Mouse (Mus musculus): ENCODE results near the gene Coro6. TPM values are rescaled to one million over a fixed set of nuclear protein-coding genes. Genes with fewer than 3 reads are reported as not detected.

The Coro6 gene
- total and polyA plus RNA-seq, 3 experiments: 0.04 to 0.18 TPM; not detected in 1

DNA sequence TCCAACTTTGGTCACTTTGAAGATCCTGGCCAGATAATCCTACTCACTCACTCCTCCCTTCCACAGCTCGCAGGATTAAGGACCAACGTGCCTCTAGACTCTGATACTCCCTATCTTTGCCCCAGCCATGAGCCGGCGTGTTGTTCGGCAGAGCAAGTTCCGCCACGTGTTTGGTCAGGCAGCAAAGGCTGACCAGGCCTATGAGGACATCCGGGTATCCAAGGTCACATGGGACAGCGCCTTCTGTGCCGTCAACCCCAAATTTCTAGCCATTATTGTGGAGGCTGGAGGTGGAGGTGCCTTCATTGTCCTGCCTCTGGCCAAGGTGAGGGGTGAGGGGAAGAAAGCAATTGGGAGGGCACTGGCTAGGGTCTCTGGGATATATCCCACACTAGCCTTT lies 1.6 kb downstream of the Coro6 start:
- TF ChIP-seq MAX (IDR thresholded peaks at IDR 0.05; ENCODE audit: low read length): no peak
- TF ChIP-seq ZKSCAN1 (IDR thresholded peaks at IDR 0.05; ENCODE audit: low read depth, low read length): no peak
- TF ChIP-seq ZC3H11A (IDR thresholded peaks at IDR 0.05; ENCODE audit: low read depth, low read length): no peak
- TF ChIP-seq MXI1 (IDR thresholded peaks at IDR 0.05; ENCODE audit: low read depth, low read length): no peak
- no peak for TF ChIP-seq CHD2 (IDR thresholded peaks at IDR 0.05; ENCODE audit: low read length)
- no peak for TF ChIP-seq MYB (IDR thresholded peaks at IDR 0.05; ENCODE audit: low read depth, low read length)
- no peak for TF ChIP-seq NELFE (IDR thresholded peaks at IDR 0.05; ENCODE audit: low read depth, low read length)
- no peak for TF ChIP-seq POLR2AphosphoS2 (IDR thresholded peaks at IDR 0.05; ENCODE audit: low read length)
- no peak for TF ChIP-seq SIN3A (IDR thresholded peaks at IDR 0.05; ENCODE audit: low read length)
- no peak for TF ChIP-seq POLR2A (IDR thresholded peaks at IDR 0.05; ENCODE audit: control insufficient read depth in 1 of 2, insufficient read depth in 1 of 2, low read depth in 1 of 2, low read length in 2 of 2, poor library complexity in 1 of 2)
- no peak for TF ChIP-seq TAL1 (IDR thresholded peaks at IDR 0.05; ENCODE audit: low read length)
- TF ChIP-seq POLR2AphosphoS5 (IDR thresholded peaks at IDR 0.05; ENCODE audit: borderline replicate concordance, low read depth, low read length): no peak
- no peak for TF ChIP-seq BHLHE40 (IDR thresholded peaks at IDR 0.05; ENCODE audit: borderline replicate concordance, low read depth, low read length)
- no peak for TF ChIP-seq JUND (IDR thresholded peaks at IDR 0.05; ENCODE audit: low read depth, low read length)
- no peak for TF ChIP-seq USF1 (IDR thresholded peaks at IDR 0.05; ENCODE audit: low read depth, low read length)
- no peak for TF ChIP-seq TCF12 (IDR thresholded peaks at IDR 0.05; ENCODE audit: low read depth, low read length)
- no peak for TF ChIP-seq UBTF (IDR thresholded peaks at IDR 0.05; ENCODE audit: borderline replicate concordance, insufficient read depth, low read depth, low read length)
- Histone ChIP-seq H3K4me3 (ENCODE audit: control insufficient read depth in 1 of 2, insufficient read depth in 1 of 2, low read depth in 2 of 2, low read length in 2 of 2) (no peak overlapping the region), H3K9ac (ENCODE audit: control insufficient read depth, low read depth, low read length, poor library complexity, severe bottlenecking) (no peak overlapping the region), H3K4me1 (ENCODE audit: control insufficient read depth in 1 of 2, insufficient read depth in 2 of 2, low read length in 2 of 2) (0 out of 4 replicates have a peak, but pooled peaks cover 0 to 3% of the 10 kb centered on the region in 2 experiments), H3K79me2 (ENCODE audit: control insufficient read depth, insufficient read depth, low read length, poor library complexity) (no peaks in the 10 kb centered on the region), H3K27me3 (ENCODE audit: control insufficient read depth in 1 of 2, insufficient read depth in 2 of 2, low read length in 2 of 2) (no peaks in the 10 kb centered on the region), H3K27ac (ENCODE audit: control insufficient read depth, low read depth, low read length) (no peak overlapping the region), H3K9me3 (replicated peaks; ENCODE audit: insufficient read depth, low read length) (no peaks in the 10 kb centered on the region), H3K36me3 (ENCODE audit: control insufficient read depth in 1 of 2, insufficient read depth in 2 of 2, low read length in 2 of 2) (no peaks in the 10 kb centered on the region; a peak in 1 of 4 replicates)
- DNase-seq (ENCODE audit: low read depth, low spot score): no peak

DNA sequence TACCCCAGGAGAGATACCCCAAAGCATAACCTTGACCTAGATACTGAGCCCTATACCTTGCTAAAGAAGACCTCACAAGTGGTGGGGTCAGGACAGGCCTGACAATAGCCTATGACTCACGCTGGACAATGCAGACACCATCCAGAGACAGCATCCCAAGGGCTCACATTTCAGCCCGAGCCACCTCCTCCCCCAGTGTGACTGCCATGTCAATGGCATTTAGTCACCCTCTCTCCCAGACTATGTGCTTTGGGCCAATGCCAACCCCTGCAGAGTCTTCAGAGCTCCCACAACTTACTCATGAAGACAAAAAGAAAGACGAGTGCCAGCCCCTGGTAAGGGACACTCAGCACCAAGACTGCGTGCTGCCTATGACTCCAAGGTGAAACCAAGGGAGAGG lies 2.5 kb downstream of the Coro6 start:
- Histone ChIP-seq H3K4me3 (ENCODE audit: control insufficient read depth in 1 of 2, insufficient read depth in 1 of 2, low read depth in 2 of 2, low read length in 2 of 2) (no peak overlapping the region), H3K9me3 (replicated peaks; ENCODE audit: insufficient read depth, low read length) (no peaks in the 10 kb centered on the region), H3K4me1 (ENCODE audit: control insufficient read depth in 1 of 2, insufficient read depth in 2 of 2, low read length in 2 of 2) (0 out of 4 replicates have a peak, but pooled peaks cover 0 to 3% of the 10 kb centered on the region in 2 experiments), H3K79me2 (ENCODE audit: control insufficient read depth, insufficient read depth, low read length, poor library complexity) (no peaks in the 10 kb centered on the region), H3K27ac (ENCODE audit: control insufficient read depth, low read depth, low read length) (no peak overlapping the region), H3K9ac (ENCODE audit: control insufficient read depth, low read depth, low read length, poor library complexity, severe bottlenecking) (no peak overlapping the region), H3K36me3 (ENCODE audit: control insufficient read depth in 1 of 2, insufficient read depth in 2 of 2, low read length in 2 of 2) (no peaks in the 10 kb centered on the region; a peak in 1 of 4 replicates), H3K27me3 (ENCODE audit: control insufficient read depth in 1 of 2, insufficient read depth in 2 of 2, low read length in 2 of 2) (no peaks in the 10 kb centered on the region)
- TF ChIP-seq ZC3H11A (IDR thresholded peaks at IDR 0.05; ENCODE audit: low read depth, low read length) (no peak), ZMIZ1 (IDR thresholded peaks at IDR 0.05; ENCODE audit: low read depth, low read length) (no peak), MYC (IDR thresholded peaks at IDR 0.05; ENCODE audit: low read depth, low read length) (no peak), ZNF384 (IDR thresholded peaks at IDR 0.05; ENCODE audit: low read depth, low read length) (no peak), BHLHE40 (IDR thresholded peaks at IDR 0.05; ENCODE audit: borderline replicate concordance, low read depth, low read length) (no peak), TCF12 (IDR thresholded peaks at IDR 0.05; ENCODE audit: low read depth, low read length) (no peak), UBTF (IDR thresholded peaks at IDR 0.05; ENCODE audit: borderline replicate concordance, insufficient read depth, low read depth, low read length) (no peak), MAFK (IDR thresholded peaks at IDR 0.05; ENCODE audit: borderline replicate concordance, low read depth, low read length) (no peak), MYB (IDR thresholded peaks at IDR 0.05; ENCODE audit: low read depth, low read length) (no peak), TAL1 (IDR thresholded peaks at IDR 0.05; ENCODE audit: low read length) (no peak), KAT2A (conservative IDR thresholded peaks at IDR 0.05; ENCODE audit: low read depth, low read length) (no peak), HCFC1 (IDR thresholded peaks at IDR 0.05; ENCODE audit: low read depth, low read length) (no peak), CHD1 (IDR thresholded peaks at IDR 0.05; ENCODE audit: low read depth, low read length) (no peak), E2F4 (IDR thresholded peaks at IDR 0.05; ENCODE audit: borderline replicate concordance, low read depth, low read length) (no peak), MAX (IDR thresholded peaks at IDR 0.05; ENCODE audit: low read length) (no peak), TBP (IDR thresholded peaks at IDR 0.05; ENCODE audit: low read depth, low read length) (no peak), EP300 (IDR thresholded peaks at IDR 0.05; ENCODE audit: low read depth in 1 of 2, low read length in 2 of 2) (no peak), POLR2A (IDR thresholded peaks at IDR 0.05; ENCODE audit: control insufficient read depth in 1 of 2, insufficient read depth in 1 of 2, low read depth in 1 of 2, low read length in 2 of 2, poor library complexity in 1 of 2) (no peak), USF2 (IDR thresholded peaks at IDR 0.05; ENCODE audit: borderline replicate concordance in 1 of 2, insufficient read depth in 1 of 2, low read depth in 1 of 2, low read length in 2 of 2) (no peak), RAD21 (IDR thresholded peaks at IDR 0.05; ENCODE audit: low read depth, low read length) (no peak)
- DNase-seq (ENCODE audit: low read depth, low spot score): no peak
